In genomic region chr19:11928025-11928748, GRCm38 (mm10) we compare ENCODE assay signal across 23 mouse cellular contexts. TPM values are rescaled to one million over a fixed set of nuclear protein-coding genes. Genes with fewer than 3 reads are reported as not detected.
DNase-seq lines count a peak whose midpoint lies in the region; ATAC-seq and TF ChIP-seq lines count a peak whose summit lies in the region.
"Had no signal": no experiment of that assay in that cellular context is flagged by ENCODE, and none has a peak within 500 bp of the region (broad histone marks: within the 10 kb centered on the region; RNA-seq: fewer than 3 reads in every experiment).

No protein-coding gene starts in this region.

- TF ChIP-seq CTCF in Patski (IDR thresholded peaks at IDR 0.05) = no peak
- no peak for TF ChIP-seq CTCF in liver, postnatal 0 days (IDR thresholded peaks at IDR 0.05; ENCODE audit: low read depth)

- no peak for TF ChIP-seq EP300 in liver, postnatal 0 days (IDR thresholded peaks at IDR 0.05; ENCODE audit: low read depth)

- in situ Hi-C loops in Patski (cut with MboI; ENCODE audit: low pct_unique_long_range_greater_than_20kb) = no loop called here

- ATAC-seq in heart, embryonic 12.5 days (ENCODE audit: insufficient number of reproducible peaks, low FRiP score) = peak; percentile 95
- ATAC-seq in Patski = peak; percentile 60
- peak; percentile 84 for ATAC-seq in liver, postnatal 0 days
- ATAC-seq in inflammation-experienced regulatory T-cells, adult 6 months = no peak
- ATAC-seq: forebrain, embryonic 14.5 days; hindbrain, embryonic 16.5 days; midbrain, embryonic 15.5 days had no signal

- H3K27me3 ChIP-seq in heart, embryonic 12.5 days (replicated peaks) = no peaks in the 10 kb centered on the region
- no peaks in the 10 kb centered on the region for H3K27me3 ChIP-seq in Patski
- no peaks in the 10 kb centered on the region for H3K27me3 ChIP-seq in liver, postnatal 0 days (ENCODE audit: insufficient read depth, low read length)
- H3K27me3 ChIP-seq: midbrain, embryonic 15.5 days; neural tube, embryonic 13.5 days had no signal

- intact Hi-C loops in heart, postnatal 10 days (cut with DNase I) = no loop called here
- intact Hi-C loops in gastrocnemius, postnatal 14 days (cut with DNase I; ENCODE audit: low total_unique reads) = no loop called here

- H3K27ac ChIP-seq in heart, embryonic 12.5 days (ENCODE audit: poor library complexity, severe bottlenecking) = no peak overlapping the region
- no peak overlapping the region for H3K27ac ChIP-seq in liver, postnatal 0 days (ENCODE audit: low read depth)
- H3K27ac ChIP-seq: midbrain, embryonic 15.5 days; neural tube, embryonic 13.5 days had no signal

- H3K36me3 ChIP-seq in heart, embryonic 12.5 days = peaks cover 78% of the 10 kb centered on the region
- H3K36me3 ChIP-seq in liver, postnatal 0 days (replicated peaks; ENCODE audit: insufficient read depth, low read length) = peaks cover 65% of the 10 kb centered on the region

- POLR2A ChIA-PET in Patski (lab: Charles Lee) = no interaction called here

- H3K4me3 ChIP-seq in heart, embryonic 12.5 days = no peak overlapping the region
- no peak overlapping the region for H3K4me3 ChIP-seq in liver, postnatal 0 days (ENCODE audit: low read depth, low read length)
- H3K4me3 ChIP-seq: midbrain, embryonic 15.5 days; neural tube, embryonic 13.5 days had no signal

- H3K9me3 ChIP-seq in heart, embryonic 12.5 days (replicated peaks) = no peaks in the 10 kb centered on the region
- no peaks in the 10 kb centered on the region for H3K9me3 ChIP-seq in liver, postnatal 0 days (ENCODE audit: low read length)
- H3K9me3 ChIP-seq: midbrain, embryonic 15.5 days; neural tube, embryonic 13.5 days had no signal

- no peak overlapping the region for H3K4me2 ChIP-seq in heart, embryonic 12.5 days
- H3K4me2 ChIP-seq in liver, postnatal 0 days (ENCODE audit: low read depth, low read length) = no peak overlapping the region
- H3K4me2 ChIP-seq: midbrain, embryonic 15.5 days; neural tube, embryonic 13.5 days had no signal

- WGBS in heart, embryonic 12.5 days = 77% methylated on average over 4 of the region's 4 CpGs
- 66% methylated on average over 4 of the region's 4 CpGs for WGBS in liver, postnatal 0 days (ENCODE audit: insufficient replicate concordance)

- CTCF ChIA-PET in Patski (lab: Charles Lee) = interaction anchor here (0.8 to 1.3 kb wide), 5 partner anchors 8 to 152 kb away, joined by 3 to 6 read pairs (median 3); no protein-coding TSS in a partner anchor

- H3K9ac ChIP-seq in heart, embryonic 12.5 days = no peak overlapping the region
- no peak overlapping the region for H3K9ac ChIP-seq in liver, postnatal 0 days (replicated peaks)
- H3K9ac ChIP-seq: midbrain, embryonic 15.5 days; neural tube, embryonic 13.5 days had no signal

- no peaks in the 10 kb centered on the region for H3K4me1 ChIP-seq in heart, embryonic 12.5 days (replicated peaks)
- peaks cover 3% of the 10 kb centered on the region; the same call in 1 of the 2 replicates for H3K4me1 ChIP-seq in liver, postnatal 0 days (ENCODE audit: insufficient read depth)
- H3K4me1 ChIP-seq: midbrain, embryonic 15.5 days; neural tube, embryonic 13.5 days had no signal

- no peak for DNase-seq in heart, postnatal 10 days
- DNase-seq in Patski (ENCODE audit: low read depth, low spot score) = no peak
- DNase-seq in embryo, embryonic 11.5 days (ENCODE audit: low read depth, low spot score) = peak; percentile 9
- DNase-seq in liver, postnatal 0 days = no peak
- DNase-seq in cerebellum, adult 9-11 months = no peak
- no peak for DNase-seq in gastrocnemius, postnatal 14 days
- DNase-seq: adrenal gland, postnatal 25 days; cerebellum, adult 8-10 months; lung, postnatal 10 days; thymus, postnatal 14 days had no signal

RNA-seq across cellular contexts. Expression of gene Patl1, which starts 16.0 kb away (rescaled TPM):
- 21.3 and 22.2 TPM in 2 replicates for polyA plus RNA-seq in heart, embryonic 12.5 days (2016; fragmentation: Nextera tagmentation; extraction: Ambion mirVana)
- 10 to 100 TPM; 33.2 to 33.8 TPM for total RNA-seq in heart, postnatal 10 days (2021)
- polyA plus RNA-seq in Patski (2021) = 39.7 TPM
- 4.9 and 5.4 TPM in 2 replicates for polyA plus RNA-seq in liver, postnatal 0 days (2015; fragmentation: Nextera tagmentation; extraction: Ambion mirVana)
- polyA plus RNA-seq in inflammation-experienced regulatory T-cells, adult 6 months (2017; shearing (Covaris generic)) = 10 to 100 TPM; 15.0 to 18.6 (median 17.1) TPM
- 10 to 100 TPM; 21.0 to 22.8 TPM for total RNA-seq in gastrocnemius, postnatal 14 days (2021)

RNA-seq across cellular contexts. Expression of gene Osbp, which starts 37.6 kb away (rescaled TPM):
- polyA plus RNA-seq in heart, embryonic 12.5 days (2016; fragmentation: Nextera tagmentation; extraction: Ambion mirVana) = 6.3 and 7.6 TPM in 2 replicates
- 10 to 100 TPM; 74.0 to 83.6 TPM for total RNA-seq in heart, postnatal 10 days (2021)
- polyA plus RNA-seq in Patski (2021) = 104 TPM
- 2.6 and 2.7 TPM in 2 replicates for polyA plus RNA-seq in liver, postnatal 0 days (2015; fragmentation: Nextera tagmentation; extraction: Ambion mirVana)
- 1 to 10 TPM; 7.1 to 8.4 (median 8.3) TPM for polyA plus RNA-seq in inflammation-experienced regulatory T-cells, adult 6 months (2017; shearing (Covaris generic))
- total RNA-seq in gastrocnemius, postnatal 14 days (2021) = 10 to 100 TPM; 70.8 to 71.5 TPM

RNA-seq across cellular contexts. Expression of gene Olfr1420, which starts 41.8 kb away (rescaled TPM):
- polyA plus RNA-seq in heart, embryonic 12.5 days (2016; fragmentation: Nextera tagmentation; extraction: Ambion mirVana) = not detected in 2 replicates
- total RNA-seq in heart, postnatal 10 days (2021) = not detected
- 0.12 TPM for polyA plus RNA-seq in Patski (2021)
- not detected in 2 replicates for polyA plus RNA-seq in liver, postnatal 0 days (2015; fragmentation: Nextera tagmentation; extraction: Ambion mirVana)
- under 1 TPM in 1 of 3 experiments, not detected in 2; 0.31 TPM for polyA plus RNA-seq in inflammation-experienced regulatory T-cells, adult 6 months (2017; shearing (Covaris generic))
- total RNA-seq in gastrocnemius, postnatal 14 days (2021) = not detected
- total RNA-seq: adrenal gland, postnatal 25 days; gastrocnemius, adult 8-10 months; layer of hippocampus, adult 8-10 months had no signal
- polyA plus RNA-seq: C2C12; forebrain, embryonic 14.5 days; heart, embryonic 16.5 days; hindbrain, embryonic 16.5 days; limb, embryonic 11.5 days; midbrain, embryonic 15.5 days; neural tube, embryonic 13.5 days had no signal

RNA-seq across cellular contexts. Expression of gene Olfr1419, which starts 53.3 kb away (rescaled TPM):
- polyA plus RNA-seq in heart, embryonic 12.5 days (2016; fragmentation: Nextera tagmentation; extraction: Ambion mirVana) = not detected in 2 replicates
- not detected for total RNA-seq in heart, postnatal 10 days (2021)
- polyA plus RNA-seq in Patski (2021) = not detected
- polyA plus RNA-seq in liver, postnatal 0 days (2015; fragmentation: Nextera tagmentation; extraction: Ambion mirVana) = not detected in 2 replicates
- polyA plus RNA-seq in inflammation-experienced regulatory T-cells, adult 6 months (2017; shearing (Covaris generic)) = not detected
- total RNA-seq in gastrocnemius, postnatal 14 days (2021) = not detected
- total RNA-seq: adrenal gland, postnatal 25 days; gastrocnemius, adult 8-10 months; layer of hippocampus, adult 8-10 months had no signal
- polyA plus RNA-seq: C2C12; embryonic facial prominence, embryonic 14.5 days; forebrain, embryonic 14.5 days; heart, embryonic 16.5 days; hindbrain, embryonic 16.5 days; kidney, embryonic 14.5 days; limb, embryonic 11.5 days; midbrain, embryonic 15.5 days; neural tube, embryonic 13.5 days had no signal

Comparison
In these comparisons a context has a peak if more than half of its experiments do, and no peak if none do; other contexts are left out.
1. RNA of gene Osbp, which starts 37.6 kb away (polyA plus RNA-seq): 104 TPM in Patski (single experiment); 7.1 to 8.4 TPM in inflammation-experienced regulatory T-cells, adult 6 months, 6.3 to 7.6 TPM in heart, embryonic 12.5 days and 2.6 to 2.7 TPM in liver, postnatal 0 days; every median in the first group is over 10 times any median in the second.